Mouse (Mus musculus) heart, embryonic 16.5 days (tissue): Measurements from ENCODE around the gene Fbxw8. TPM values are rescaled to one million over a fixed set of nuclear protein-coding genes. Genes with fewer than 3 reads are reported as not detected.

ENCODE experiments used
- ATAC-seq: fragments of 200-750 bp; cut with Nextera tagmentation; replicated peaks from 2 replicates; pipeline ENCODE4 v1.8.0; 2017; ENCODE audit warnings: moderate number of reproducible peaks; ENCODE audit not compliant: insufficient read depth, low FRiP score; ENCODE audit errors: extremely low read depth
- H3K27ac ChIP-seq: fragments of 300-500 bp; sonication (generic); 2 replicates; pipeline ENCODE4 v1.5.1; 2014; ENCODE audit warnings: mild to moderate bottlenecking, low read length, control low read depth, moderate library complexity
- H3K27me3 ChIP-seq: fragments of 300-500 bp; sonication (generic); 2 replicates; pipeline ENCODE4 v1.6.1; 2014; ENCODE audit warnings: low read length, mixed read lengths; ENCODE audit not compliant: control insufficient read depth, insufficient read depth
- H3K36me3 ChIP-seq: fragments of 300-500 bp; sonication (generic); 2 replicates; pipeline ENCODE4 v1.6.1; 2014; ENCODE audit not compliant: control insufficient read depth, insufficient read depth
- H3K4me1 ChIP-seq: fragments of 300-500 bp; sonication (generic); 2 replicates; pipeline ENCODE4 v1.6.1; 2014; ENCODE audit warnings: low read length, mixed read lengths; ENCODE audit not compliant: control insufficient read depth, insufficient read depth
- H3K4me2 ChIP-seq: fragments of 300-500 bp; sonication (generic); 2 replicates; pipeline ENCODE4 v1.6.1; 2014; ENCODE audit warnings: low read depth, mild to moderate bottlenecking, control low read depth, low read length
- H3K4me3 ChIP-seq: fragments of 300-500 bp; sonication (generic); 2 replicates; pipeline ENCODE4 v1.5.1; 2014; ENCODE audit warnings: mild to moderate bottlenecking, control low read depth, low read length
- H3K9ac ChIP-seq: fragments of 300-500 bp; sonication (generic); 2 replicates; pipeline ENCODE4 v1.6.1; 2014; ENCODE audit warnings: low read length, control low read depth
- H3K9me3 ChIP-seq: fragments of 300-500 bp; sonication (generic); replicated peaks from 2 replicates; pipeline ENCODE4 v1.6.1; 2016; ENCODE audit warnings: low read length; ENCODE audit not compliant: control insufficient read depth
- WGBS: fragments of 180-500 bp; shearing (Covaris S2); extraction: QIAGEN DNeasy Blood & Tissue Kit; methylation state at CpG from one replicate; pipeline ENCODE4 v1.1.7; 2014; 5-methylcytosine and 5-hydroxymethylcytosine counted together
- polyA plus RNA-seq: library from polyadenylated mRNA; unstranded; fragments of >200 nt; fragmentation: Nextera tagmentation; extraction: Ambion mirVana; gene quantifications from 2 replicates; pipeline ENCODE4 v1.2.1, GENCODE M21; 2015

Fbxw8 gene
- polyA plus RNA-seq, 1 experiment from 2014 or later = 18.6 TPM

- H3K9ac ChIP-seq = no peak overlapping the region
- no peaks in the 10 kb centered on the region for H3K36me3 ChIP-seq
- H3K4me2 ChIP-seq = no peak overlapping the region
- no peak overlapping the region for H3K27ac ChIP-seq
- H3K27me3 ChIP-seq = no peaks in the 10 kb centered on the region
- H3K9me3 ChIP-seq = peaks cover 7% of the 10 kb centered on the region
- WGBS = 35% methylated on average over 12 of the region's 12 CpGs
- ATAC-seq = no peak
- peaks cover 10% of the 10 kb centered on the region for H3K4me1 ChIP-seq
- H3K4me3 ChIP-seq = no peak overlapping the region
Measured at GRCm38 (mm10) chr5:118039241-118039668, 116.0 kb downstream of the Fbxw8 start.

- Histone ChIP-seq H3K4me1 (peaks cover 10% of the 10 kb centered on the region), H3K36me3 (no peaks in the 10 kb centered on the region), H3K9ac (peak overlapping the region; percentile 48; the same call in 1 of the 2 replicates), H3K4me2 (peak overlapping the region; percentile 53), H3K27me3 (no peaks in the 10 kb centered on the region), H3K27ac (no peak overlapping the region), H3K9me3 (peaks cover 7% of the 10 kb centered on the region), H3K4me3 (no peak overlapping the region; the same call in 1 of the 2 replicates)
- ATAC-seq = peak; percentile 82
- WGBS = 12% methylated on average over 9 of the region's 10 CpGs
Measured at GRCm38 (mm10) chr5:118037798-118038484, 117.3 kb downstream of the Fbxw8 start.

GRCm38 (mm10) chr5:118036888-118037797 lies 118.1 kb downstream of the Fbxw8 start:
- no peak overlapping the region for H3K27ac ChIP-seq
- ATAC-seq = peak; percentile 31; the same call in 1 of the 2 replicates
- peak overlapping the region; percentile 48 for H3K9ac ChIP-seq
- H3K36me3 ChIP-seq = no peaks in the 10 kb centered on the region
- 34% methylated on average over 25 of the region's 25 CpGs for WGBS
- no peaks in the 10 kb centered on the region for H3K27me3 ChIP-seq
- no peak overlapping the region; the same call in none of the 2 replicates for H3K4me3 ChIP-seq
- H3K9me3 ChIP-seq = peaks cover 7% of the 10 kb centered on the region
- peak overlapping the region; percentile 53 for H3K4me2 ChIP-seq
- peaks cover 10% of the 10 kb centered on the region for H3K4me1 ChIP-seq

- H3K4me2 ChIP-seq = no peak overlapping the region
- ATAC-seq = no peak
- H3K9me3 ChIP-seq = peaks cover 7% of the 10 kb centered on the region
Measured at GRCm38 (mm10) chr5:118035786-118036185, 119.5 kb downstream of the Fbxw8 start.

GRCm38 (mm10) chr5:118034632-118035031 lies 120.6 kb downstream of the Fbxw8 start:
- Histone ChIP-seq H3K4me3 (no peak overlapping the region), H3K4me1 (peaks cover 10% of the 10 kb centered on the region), H3K9ac (no peak overlapping the region), H3K27me3 (no peaks in the 10 kb centered on the region), H3K4me2 (no peak overlapping the region), H3K27ac (no peak overlapping the region), H3K36me3 (no peaks in the 10 kb centered on the region), H3K9me3 (peaks cover 7% of the 10 kb centered on the region)
- 86% methylated on average over 1 of the region's 1 CpGs for WGBS
- ATAC-seq = no peak

More at GRCm38 (mm10) chr5:118035786-118036185, 119.5 kb downstream of the Fbxw8 start:
- Histone ChIP-seq H3K4me3 (no peak overlapping the region), H3K27me3 (no peaks in the 10 kb centered on the region), H3K4me1 (peaks cover 10% of the 10 kb centered on the region), H3K9ac (no peak overlapping the region), H3K36me3 (no peaks in the 10 kb centered on the region), H3K27ac (no peak overlapping the region)
- WGBS = 56% methylated on average over 3 of the region's 3 CpGs

- ATAC-seq = no peak
- no peak overlapping the region for H3K4me3 ChIP-seq
- no peak overlapping the region for H3K9ac ChIP-seq
- no peak overlapping the region for H3K27ac ChIP-seq
- H3K4me2 ChIP-seq = no peak overlapping the region
- 52% methylated on average over 6 of the region's 6 CpGs for WGBS
- peaks cover 2% of the 10 kb centered on the region for H3K27me3 ChIP-seq
- H3K4me1 ChIP-seq = peaks cover 16% of the 10 kb centered on the region
- peaks cover 7% of the 10 kb centered on the region for H3K9me3 ChIP-seq
- no peaks in the 10 kb centered on the region for H3K36me3 ChIP-seq
Measured at GRCm38 (mm10) chr5:118033740-118034139, 121.5 kb downstream of the Fbxw8 start.

- 8% methylated on average over 4 of the region's 4 CpGs for whole genome bisulfite sequencing
- H3K4me1 ChIP-seq = peaks cover 21% of the 10 kb centered on the region
- no peak overlapping the region for H3K4me3 ChIP-seq
- no peak for ATAC-seq
- H3K9ac ChIP-seq = no peak overlapping the region
- H3K36me3 ChIP-seq = no peaks in the 10 kb centered on the region
- peaks cover 6% of the 10 kb centered on the region for H3K27me3 ChIP-seq
- H3K4me2 ChIP-seq = no peak overlapping the region
- peaks cover 7% of the 10 kb centered on the region for H3K9me3 ChIP-seq
- no peak overlapping the region for H3K27ac ChIP-seq
Measured at GRCm38 (mm10) chr5:118033328-118033727, 121.9 kb downstream of the Fbxw8 start.

- no peak for ATAC-seq
- H3K9me3 ChIP-seq = peaks cover 7% of the 10 kb centered on the region
- H3K27ac ChIP-seq = no peak overlapping the region
- no peak overlapping the region for H3K9ac ChIP-seq
- no peak overlapping the region for H3K4me3 ChIP-seq
- WGBS = 63% methylated on average over 4 of the region's 4 CpGs
- peaks cover 21% of the 10 kb centered on the region for H3K27me3 ChIP-seq
- H3K4me1 ChIP-seq = peaks cover 25% of the 10 kb centered on the region
- no peaks in the 10 kb centered on the region for H3K36me3 ChIP-seq
- H3K4me2 ChIP-seq = no peak overlapping the region
Measured at GRCm38 (mm10) chr5:118031508-118031907, 123.8 kb downstream of the Fbxw8 start.

- Histone ChIP-seq H3K36me3 (no peaks in the 10 kb centered on the region), H3K27me3 (peaks cover 23% of the 10 kb centered on the region), H3K4me1 (peaks cover 27% of the 10 kb centered on the region), H3K9me3 (peaks cover 7% of the 10 kb centered on the region), H3K27ac (no peak overlapping the region), H3K9ac (no peak overlapping the region), H3K4me2 (no peak overlapping the region), H3K4me3 (no peak overlapping the region)
- no peak for ATAC-seq
- WGBS = 31% methylated on average over 5 of the region's 5 CpGs
Measured at GRCm38 (mm10) chr5:118031059-118031458, 124.2 kb downstream of the Fbxw8 start.
